Mouse (Mus musculus): ENCODE data around the gene Tcf20. TPM values are rescaled to one million over a fixed set of nuclear protein-coding genes. Genes with fewer than 3 reads are reported as not detected.
"Not testable (repeated sequence)": the region's sequence is repeated elsewhere in the genome, so short reads cannot be mapped to it uniquely, and the experiment has no call there.

Tcf20 gene
- polyA plus RNA-seq, 1 experiment, result 13.0 TPM

DNA sequence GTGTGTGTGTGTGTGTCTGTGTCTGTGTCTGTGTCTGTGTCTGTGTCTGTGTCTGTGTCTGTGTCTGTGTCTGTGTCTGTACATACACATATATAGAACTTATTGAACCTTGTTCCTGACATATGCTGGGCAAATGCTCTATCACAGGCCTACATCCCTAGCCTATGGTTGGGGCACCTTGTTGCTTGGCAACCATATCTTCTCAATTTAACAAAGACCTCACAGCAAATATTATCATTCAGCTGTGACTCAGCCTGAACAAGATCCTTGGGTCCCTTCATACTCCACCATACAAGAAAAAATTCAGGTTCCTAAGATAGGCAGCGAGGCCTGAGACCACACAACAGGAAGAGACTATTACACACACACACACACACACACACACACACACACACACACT is 194.2 kb downstream of the Tcf20 start:
- Histone ChIP-seq H3K79me3 (ENCODE audit: low read depth) (no peaks in the 10 kb centered on the region), H3K4me3 (ENCODE audit: insufficient read depth, poor library complexity, severe bottlenecking) (no peak overlapping the region), H3ac (ENCODE audit: control insufficient read depth, insufficient read length, low read depth) (no peak overlapping the region), H3K79me2 (ENCODE audit: control insufficient read depth, insufficient read depth) (no peaks in the 10 kb centered on the region), H3K27me3 (ENCODE audit: control insufficient read depth, insufficient read depth, insufficient read length) (no peaks in the 10 kb centered on the region), H3K36me3 (ENCODE audit: control insufficient read depth, insufficient read depth) (no peaks in the 10 kb centered on the region)
- no peak for TF ChIP-seq CTCF (IDR thresholded peaks at IDR 0.05; ENCODE audit: control insufficient read depth, insufficient read depth, insufficient read length)
- no peak for TF ChIP-seq USF1 (IDR thresholded peaks at IDR 0.05; ENCODE audit: low read depth)
- no peak for TF ChIP-seq CEBPB (IDR thresholded peaks at IDR 0.05; ENCODE audit: low read depth)
- no peak for TF ChIP-seq FOSL1 (IDR thresholded peaks at IDR 0.05; ENCODE audit: insufficient read depth, low read length, poor library complexity, severe bottlenecking)
- TF ChIP-seq MYOD1 (IDR thresholded peaks at IDR 0.05; ENCODE audit: control insufficient read depth, insufficient read length, low read depth), result no peak
- TF ChIP-seq MYOG (IDR thresholded peaks at IDR 0.05; ENCODE audit: control insufficient read depth, extremely low read depth, insufficient read length), result no peak
- TF ChIP-seq MAX (IDR thresholded peaks at IDR 0.05), result no peak

DNA sequence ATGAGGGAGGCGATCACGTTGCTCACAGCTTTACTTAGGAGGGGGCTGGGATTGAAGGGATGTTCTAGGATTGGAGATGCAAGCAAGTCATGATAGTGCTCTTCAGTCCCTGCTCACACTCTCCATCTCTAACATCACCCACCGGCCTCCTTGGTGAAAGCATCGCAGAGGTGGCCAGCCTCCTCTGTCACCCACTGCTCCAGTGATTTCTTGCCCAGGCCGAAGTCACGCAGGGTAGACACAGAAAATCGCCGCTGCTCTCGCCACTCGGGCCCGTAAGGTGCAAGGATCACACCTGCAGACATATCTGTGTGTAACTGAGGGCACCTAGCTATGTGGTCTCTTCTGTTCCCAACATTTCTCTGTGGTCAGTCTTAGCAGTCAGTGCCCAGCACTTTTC is 195.1 kb downstream of the Tcf20 start:
- no peaks in the 10 kb centered on the region for H3K79me2 ChIP-seq (ENCODE audit: control insufficient read depth, insufficient read depth)
- H3K36me3 ChIP-seq (ENCODE audit: control insufficient read depth, insufficient read depth), result no peaks in the 10 kb centered on the region
- no peak overlapping the region for H3K4me3 ChIP-seq (ENCODE audit: insufficient read depth, poor library complexity, severe bottlenecking)
- TF ChIP-seq MYOD1 (IDR thresholded peaks at IDR 0.05; ENCODE audit: control insufficient read depth, insufficient read length, low read depth), result no peak
- no peak for TF ChIP-seq FOSL1 (IDR thresholded peaks at IDR 0.05; ENCODE audit: insufficient read depth, low read length, poor library complexity, severe bottlenecking)
- TF ChIP-seq MYOG (IDR thresholded peaks at IDR 0.05; ENCODE audit: control insufficient read depth, extremely low read depth, insufficient read length), result no peak
- TF ChIP-seq MAX (IDR thresholded peaks at IDR 0.05), result no peak
- H3ac ChIP-seq (ENCODE audit: control insufficient read depth, insufficient read length, low read depth), result no peak overlapping the region
- no peaks in the 10 kb centered on the region for H3K79me3 ChIP-seq (ENCODE audit: low read depth)
- no peaks in the 10 kb centered on the region for H3K27me3 ChIP-seq (ENCODE audit: control insufficient read depth, insufficient read depth, insufficient read length)

DNA sequence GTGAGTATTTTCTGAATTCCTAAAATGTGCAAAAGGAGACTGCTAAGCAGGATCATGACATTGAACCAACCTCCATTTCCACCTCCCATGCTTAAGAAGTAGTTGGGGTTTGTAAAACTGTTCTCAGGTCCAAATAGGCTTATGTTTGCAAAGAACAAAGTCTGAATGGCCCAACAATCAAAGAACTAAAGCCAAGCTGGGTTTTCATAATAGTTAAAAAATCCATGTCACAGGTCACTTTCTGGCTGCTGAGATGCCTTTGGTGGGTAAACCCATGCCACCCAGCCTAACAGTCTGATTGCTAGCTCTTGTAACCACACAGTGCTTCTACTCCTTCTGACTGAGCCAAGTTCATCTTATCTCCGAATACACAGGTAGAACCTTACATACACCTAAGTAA is 203.1 kb downstream of the Tcf20 start:
- H3K79me2 ChIP-seq (ENCODE audit: control insufficient read depth, insufficient read depth), result no peaks in the 10 kb centered on the region
- no peaks in the 10 kb centered on the region for H3K36me3 ChIP-seq (ENCODE audit: control insufficient read depth, insufficient read depth)
- H3K4me3 ChIP-seq (ENCODE audit: insufficient read depth, poor library complexity, severe bottlenecking), result no peak overlapping the region
- TF ChIP-seq FOSL1 (IDR thresholded peaks at IDR 0.05; ENCODE audit: insufficient read depth, low read length, poor library complexity, severe bottlenecking), result no peak
- no peak for TF ChIP-seq MYOD1 (IDR thresholded peaks at IDR 0.05; ENCODE audit: control insufficient read depth, insufficient read length, low read depth)
- no peak for TF ChIP-seq MYOG (IDR thresholded peaks at IDR 0.05; ENCODE audit: control insufficient read depth, extremely low read depth, insufficient read length)
- TF ChIP-seq CTCF (IDR thresholded peaks at IDR 0.05; ENCODE audit: control insufficient read depth, insufficient read depth, insufficient read length), result no peak
- no peak for TF ChIP-seq MAX (IDR thresholded peaks at IDR 0.05)
- TF ChIP-seq USF1 (IDR thresholded peaks at IDR 0.05; ENCODE audit: low read depth), result no peak
- TF ChIP-seq CEBPB (IDR thresholded peaks at IDR 0.05; ENCODE audit: low read depth), result no peak
- no peaks in the 10 kb centered on the region for H3K79me3 ChIP-seq (ENCODE audit: low read depth)
- no peaks in the 10 kb centered on the region for H3K27me3 ChIP-seq (ENCODE audit: control insufficient read depth, insufficient read depth, insufficient read length)
- no peak overlapping the region for H3ac ChIP-seq (ENCODE audit: control insufficient read depth, insufficient read length, low read depth)

DNA sequence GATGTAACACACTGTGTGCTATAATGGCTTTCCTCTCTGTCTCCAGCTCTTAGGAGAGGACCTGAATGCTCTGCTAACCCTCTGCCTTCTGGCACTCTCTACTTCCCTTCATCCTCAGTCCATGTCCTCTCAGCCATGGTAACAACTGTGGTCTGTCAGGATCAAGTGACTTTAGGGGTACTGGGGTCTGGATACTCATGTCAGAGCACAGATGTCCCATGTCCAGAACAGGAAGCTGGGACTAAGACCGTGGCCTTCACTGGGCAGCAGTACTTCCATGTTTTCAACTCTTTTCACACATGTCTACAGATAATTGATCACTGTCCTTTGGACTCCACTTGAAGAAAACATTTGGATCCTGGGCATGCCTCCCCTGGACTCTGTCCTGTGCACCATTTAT is 203.9 kb downstream of the Tcf20 start:
- TF ChIP-seq MYOG (IDR thresholded peaks at IDR 0.05; ENCODE audit: control insufficient read depth, extremely low read depth, insufficient read length), result no peak
- TF ChIP-seq MAX (IDR thresholded peaks at IDR 0.05), result no peak
- TF ChIP-seq USF1 (IDR thresholded peaks at IDR 0.05; ENCODE audit: low read depth), result no peak
- no peak for TF ChIP-seq CTCF (IDR thresholded peaks at IDR 0.05; ENCODE audit: control insufficient read depth, insufficient read depth, insufficient read length)
- no peak for TF ChIP-seq FOSL1 (IDR thresholded peaks at IDR 0.05; ENCODE audit: insufficient read depth, low read length, poor library complexity, severe bottlenecking)
- no peak for TF ChIP-seq CEBPB (IDR thresholded peaks at IDR 0.05; ENCODE audit: low read depth)
- TF ChIP-seq MYOD1 (IDR thresholded peaks at IDR 0.05; ENCODE audit: control insufficient read depth, insufficient read length, low read depth), result no peak
- H3K79me3 ChIP-seq (ENCODE audit: low read depth), result no peaks in the 10 kb centered on the region
- H3K27me3 ChIP-seq (ENCODE audit: control insufficient read depth, insufficient read depth, insufficient read length), result no peaks in the 10 kb centered on the region
- no peaks in the 10 kb centered on the region for H3K36me3 ChIP-seq (ENCODE audit: control insufficient read depth, insufficient read depth)
- no peaks in the 10 kb centered on the region for H3K79me2 ChIP-seq (ENCODE audit: control insufficient read depth, insufficient read depth)
- no peak overlapping the region for H3ac ChIP-seq (ENCODE audit: control insufficient read depth, insufficient read length, low read depth)
- H3K4me3 ChIP-seq (ENCODE audit: insufficient read depth, poor library complexity, severe bottlenecking), result no peak overlapping the region

DNA sequence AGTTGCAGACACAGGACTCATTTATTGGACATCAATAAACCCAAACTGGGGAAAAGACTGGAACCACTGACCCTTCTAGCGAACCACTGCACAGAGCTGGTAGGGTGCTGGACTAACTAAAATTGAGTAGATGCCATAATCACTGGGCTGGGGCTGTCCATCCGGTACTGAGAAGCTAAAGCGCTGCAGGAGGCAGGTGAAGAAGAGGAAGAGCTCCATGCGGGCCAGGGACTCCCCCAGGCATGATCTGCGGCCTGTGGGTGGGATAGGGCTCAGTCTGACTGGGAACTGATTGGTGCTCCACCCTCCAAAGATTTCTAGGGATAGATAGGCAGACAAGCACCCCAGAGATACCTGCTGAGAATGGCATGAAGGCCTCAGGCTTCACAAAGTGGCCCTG is 209.8 kb downstream of the Tcf20 start:
- H3K79me2 ChIP-seq (ENCODE audit: control insufficient read depth, insufficient read depth); H3K36me3 ChIP-seq (ENCODE audit: control insufficient read depth, insufficient read depth); H3K79me3 ChIP-seq (ENCODE audit: low read depth); H3K4me3 ChIP-seq (ENCODE audit: insufficient read depth, poor library complexity, severe bottlenecking); H3ac ChIP-seq (ENCODE audit: control insufficient read depth, insufficient read length, low read depth); H3K27me3 ChIP-seq (ENCODE audit: control insufficient read depth, insufficient read depth, insufficient read length): not testable (repeated sequence)

DNA sequence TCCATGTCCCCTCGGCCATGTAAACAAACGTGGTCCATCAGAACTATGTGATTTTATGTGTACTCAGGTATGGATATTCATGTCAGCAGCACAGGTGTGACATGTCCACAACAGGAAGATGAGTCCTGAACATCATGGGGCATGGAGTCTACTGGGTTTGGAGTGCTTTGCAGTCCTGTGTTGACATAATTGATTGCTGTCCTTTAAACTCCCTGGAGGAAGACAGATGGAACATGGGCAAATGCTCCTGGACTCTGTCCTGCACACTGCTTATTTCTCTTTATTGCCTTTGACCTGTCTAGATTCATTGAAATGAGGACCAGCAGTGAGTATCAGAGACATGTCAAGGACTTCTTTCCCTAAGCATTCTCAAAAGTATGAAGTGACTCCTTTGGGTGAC is 221.7 kb downstream of the Tcf20 start:
- no peaks in the 10 kb centered on the region for H3K79me2 ChIP-seq (ENCODE audit: control insufficient read depth, insufficient read depth)
- H3K79me3 ChIP-seq (ENCODE audit: low read depth), result no peaks in the 10 kb centered on the region
- TF ChIP-seq MYOG (IDR thresholded peaks at IDR 0.05; ENCODE audit: control insufficient read depth, extremely low read depth, insufficient read length), result no peak
- no peak for TF ChIP-seq FOSL1 (IDR thresholded peaks at IDR 0.05; ENCODE audit: insufficient read depth, low read length, poor library complexity, severe bottlenecking)
- TF ChIP-seq MAX (IDR thresholded peaks at IDR 0.05), result no peak
- TF ChIP-seq CTCF (IDR thresholded peaks at IDR 0.05; ENCODE audit: control insufficient read depth, insufficient read depth, insufficient read length), result no peak
- TF ChIP-seq USF1 (IDR thresholded peaks at IDR 0.05; ENCODE audit: low read depth), result no peak
- TF ChIP-seq CEBPB (IDR thresholded peaks at IDR 0.05; ENCODE audit: low read depth), result no peak
- TF ChIP-seq MYOD1 (IDR thresholded peaks at IDR 0.05; ENCODE audit: control insufficient read depth, insufficient read length, low read depth), result no peak
- H3K4me3 ChIP-seq (ENCODE audit: insufficient read depth, poor library complexity, severe bottlenecking), result no peak overlapping the region
- no peak overlapping the region for H3ac ChIP-seq (ENCODE audit: control insufficient read depth, insufficient read length, low read depth)
- no peaks in the 10 kb centered on the region for H3K36me3 ChIP-seq (ENCODE audit: control insufficient read depth, insufficient read depth)
- peaks cover 7% of the 10 kb centered on the region for H3K27me3 ChIP-seq (ENCODE audit: control insufficient read depth, insufficient read depth, insufficient read length)
